Mouse (Mus musculus) mature B cell (primary cell): ENCODE measurements around the gene Tecr.
"Not testable (repeated sequence)": the region's sequence is repeated elsewhere in the genome, so short reads cannot be mapped to it uniquely, and the experiment has no call there.

Experiments
- in situ Hi-C: fragments of 300-500 bp; cut with MboI; formaldehyde crosslinking; loops from 2 replicates; pipeline ENCODE4 v1.14.3; 2019

The Tecr gene

GRCm38 (mm10) chr8:83582226-83582625, 25.5 kb downstream of the Tecr start:
- in situ Hi-C loops, result no loop called here

GRCm38 (mm10) chr8:83580826-83581225, 26.9 kb downstream of the Tecr start:
- in situ Hi-C loops, result no loop called here

- in situ Hi-C loops, result no loop called here
These were observed 28.1 kb downstream of the Tecr start for GRCm38 (mm10) chr8:83579676-83580075.

GRCm38 (mm10) chr8:83578131-83579055, 29.4 kb downstream of the Tecr start:
- in situ Hi-C loops, result no loop called here

GRCm38 (mm10) chr8:83577384-83577791, 30.4 kb downstream of the Tecr start:
- in situ Hi-C loops, result no loop called here

GRCm38 (mm10) chr8:83576921-83577320, 30.9 kb downstream of the Tecr start:
- in situ Hi-C loops, result no loop called here

- in situ Hi-C loops, result no loop called here
These were observed 31.3 kb downstream of the Tecr start for GRCm38 (mm10) chr8:83576516-83576895.

- in situ Hi-C loops, result no loop called here
These were observed 31.9 kb downstream of the Tecr start for GRCm38 (mm10) chr8:83575561-83576515.

- in situ Hi-C loops, result no loop called here
These were observed 33.0 kb downstream of the Tecr start for GRCm38 (mm10) chr8:83574631-83575315.

- in situ Hi-C loops, result no loop called here
These were observed 34.5 kb downstream of the Tecr start for GRCm38 (mm10) chr8:83573140-83573875.

- in situ Hi-C loops, result no loop called here
These were observed 35.4 kb downstream of the Tecr start for GRCm38 (mm10) chr8:83572246-83572812.

GRCm38 (mm10) chr8:83571791-83572190, 36.0 kb downstream of the Tecr start:
- in situ Hi-C loops, result no loop called here

- in situ Hi-C loops, result not testable (repeated sequence)
These were observed 36.8 kb downstream of the Tecr start for GRCm38 (mm10) chr8:83571001-83571340.

GRCm38 (mm10) chr8:83570272-83571000, 37.3 kb downstream of the Tecr start:
- in situ Hi-C loops, result no loop called here

GRCm38 (mm10) chr8:83569165-83569564, 38.6 kb downstream of the Tecr start:
- in situ Hi-C loops, result no loop called here

GRCm38 (mm10) chr8:83568755-83569154, 39.0 kb downstream of the Tecr start:
- in situ Hi-C loops, result no loop called here

- in situ Hi-C loops, result no loop called here
These were observed 39.6 kb downstream of the Tecr start for GRCm38 (mm10) chr8:83568128-83568527.

GRCm38 (mm10) chr8:83567668-83568067, 40.1 kb downstream of the Tecr start:
- in situ Hi-C loops, result no loop called here

GRCm38 (mm10) chr8:83566469-83567395, 41.0 kb downstream of the Tecr start, which contains the start of gene Ndufb7:
Gene Ndufb7, plus strand, starts transcription at chr8:83566671.
- in situ Hi-C loops, result no loop called here
